Mouse (Mus musculus) CH12.LX (cell line): ENCODE results near the gene Olfr1299. TPM values are rescaled to one million over a fixed set of nuclear protein-coding genes. Genes with fewer than 3 reads are reported as not detected.

Source experiments
- DNase-seq: peaks from one replicate; pipeline ENCODE4 v3.0.0-alpha.2; 2013; ENCODE audit errors: extremely low read depth
- H3K27ac ChIP-seq: 2 replicates; pipeline ENCODE4 v1.5.1; 2012; ENCODE audit warnings: low read depth, mild to moderate bottlenecking, control low read depth, moderate library complexity; ENCODE audit not compliant: insufficient read depth
- H3K27me3 ChIP-seq: replicated peaks from 2 replicates; pipeline ENCODE3; 2012; ENCODE audit warnings: inconsistent platforms
- H3K36me3 ChIP-seq, 2 experiments: replicated peaks in 1 of 2; 2 replicates each; pipeline versions ENCODE3 to v1.6.1; 2012; ENCODE audit warnings: inconsistent platforms in 1 of 2, low read length in 1 of 2, mild to moderate bottlenecking in 1 of 2, mixed read lengths in 1 of 2, moderate library complexity in 1 of 2; ENCODE audit not compliant: control insufficient read depth in 1 of 2, insufficient read depth in 1 of 2
- H3K4me1 ChIP-seq, 2 experiments: 2 replicates each; pipeline ENCODE4 v1.6.1; 2012; ENCODE audit warnings: inconsistent platforms in 1 of 2, moderate library complexity in 1 of 2; ENCODE audit not compliant: insufficient read depth in 2 of 2, control insufficient read depth in 1 of 2
- H3K4me2 ChIP-seq: 2 replicates; pipeline ENCODE4 v1.6.1; 2012; ENCODE audit warnings: low read depth, mild to moderate bottlenecking, control low read depth; ENCODE audit not compliant: poor library complexity, insufficient read depth, severe bottlenecking
- H3K4me3 ChIP-seq, 3 experiments: fragments of 150-350 bp in 1 of 3; sonication (generic) in 1 of 3; replicated peaks in 1 of 3; 2 replicates each; pipeline versions ENCODE3 to v1.5.1; 2011 to 2012; ENCODE audit warnings: low read depth in 2 of 3, low read length in 2 of 3, mild to moderate bottlenecking in 2 of 3, moderate library complexity in 2 of 3, control low read depth in 1 of 3, improper control_type of control experiment in 1 of 3, inconsistent platforms in 1 of 3, mixed read lengths in 1 of 3; ENCODE audit not compliant: poor library complexity in 1 of 3
- H3K79me2 ChIP-seq: replicated peaks from 2 replicates; pipeline ENCODE4 v1.6.1; 2012; ENCODE audit warnings: mild to moderate bottlenecking, moderate library complexity; ENCODE audit not compliant: control insufficient read depth, poor library complexity, insufficient read depth, severe bottlenecking; ENCODE audit errors: extremely low read depth
- H3K9ac ChIP-seq: 2 replicates; pipeline ENCODE4 v1.6.1; 2012; ENCODE audit warnings: low read depth, mild to moderate bottlenecking, control low read depth, moderate library complexity; ENCODE audit not compliant: insufficient read depth
- H3K9me3 ChIP-seq: replicated peaks from 2 replicates; pipeline ENCODE3; 2012; ENCODE audit warnings: low read length, inconsistent platforms, mixed read lengths
- HCFC1 ChIP-seq: IDR thresholded peaks from 2 replicates; pipeline ENCODE4 v1.6.1; 2012; ENCODE audit warnings: low read depth, mild to moderate bottlenecking, inconsistent platforms, low read length, improper control_type of control experiment
- POLR2A ChIP-seq: IDR thresholded peaks from 2 replicates; pipeline ENCODE4 v1.6.1; 2011; ENCODE audit warnings: low read depth, mild to moderate bottlenecking, improper control_type of control experiment, low read length
- TCF12 ChIP-seq: IDR thresholded peaks from 2 replicates; pipeline ENCODE4 v1.6.1; 2014; ENCODE audit warnings: low read depth, mild to moderate bottlenecking, inconsistent platforms, low read length, improper control_type of control experiment
- UBTF ChIP-seq: IDR thresholded peaks from 2 replicates; pipeline ENCODE4 v1.6.1; 2012; ENCODE audit warnings: low read depth, mild to moderate bottlenecking, inconsistent platforms, low read length, improper control_type of control experiment, moderate library complexity
- dilution Hi-C: fragments of 300-500 bp; cut with MboI; formaldehyde crosslinking; loops from 2 replicates; pipeline ENCODE4 v1.14.3; 2020; ENCODE audit warnings: low sequenced_read_pairs; ENCODE audit not compliant: extremely low pct_unique_long_range_greater_than_20kb, extremely low pct_ligation_motif_present
- in situ Hi-C: fragments of 300-500 bp; cut with MboI; formaldehyde crosslinking; loops from 3 replicates; pipeline ENCODE4 v1.14.3; 2019; ENCODE audit warnings: low sequenced_read_pairs, low pct_ligation_motif_present, low pct_unique_long_range_greater_than_20kb, mixed read lengths
- polyA plus RNA-seq: library from polyadenylated mRNA; unstranded; fragments of >175 nt; gene quantifications from 2 replicates; pipeline ENCODE4 v1.2.1, GENCODE M21; 2012; ENCODE audit warnings: low read depth; ENCODE audit not compliant: insufficient read length
- total RNA-seq, 2 experiments: library from RNA; depleted of rRNA; stranded (reverse); fragments of 300-350 nt in 1 of 2; fragments of >200 nt in 1 of 2; gene quantifications; 2 replicates each; pipeline ENCODE4 v1.2.3; 2012 to 2014

Olfr1299 gene
- total and polyA plus RNA-seq, 3 experiments, result not detected

DNA sequence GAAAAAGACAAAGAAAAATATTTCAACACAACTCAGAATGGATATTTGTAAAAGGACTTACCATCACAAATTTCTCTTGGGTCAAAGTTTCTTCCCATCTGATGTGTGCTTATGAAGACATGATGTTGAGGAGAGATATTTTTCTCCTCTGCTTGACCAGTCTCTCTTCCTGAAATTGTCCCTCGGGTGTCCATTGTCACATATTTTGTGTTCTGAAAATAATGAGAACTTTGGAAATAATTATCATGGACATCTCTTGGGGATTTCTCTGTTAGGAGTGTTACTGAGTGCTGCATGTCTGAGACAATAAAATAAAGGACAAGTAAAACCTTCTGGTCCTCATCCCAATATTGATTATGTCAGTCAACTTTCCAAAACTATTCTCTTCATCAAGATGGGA lies 12.1 kb upstream of the Olfr1299 start, which contains the start of gene Olfr1298:
TSS of gene Olfr1298 (minus strand) at position 101 of the 400 bp plus-strand sequence.
- dilution Hi-C loops, result no loop called here
- H3K36me3 ChIP-seq, result no peaks in the 10 kb centered on the region
- H3K9me3 ChIP-seq, result peaks cover 3% of the 10 kb centered on the region
- no peaks in the 10 kb centered on the region for H3K79me2 ChIP-seq
- H3K4me3 ChIP-seq, result no peak within 1 kb of the TSS
- H3K9ac ChIP-seq, result no peak within 1 kb of the TSS
- no peaks in the 10 kb centered on the region for H3K4me1 ChIP-seq
- no peak within 1 kb of the TSS for H3K27ac ChIP-seq
- in situ Hi-C loops, result no loop called here
- H3K27me3 ChIP-seq, result no peaks in the 10 kb centered on the region
- H3K4me2 ChIP-seq, result no peak within 1 kb of the TSS
- no peak for DNase-seq
- TF ChIP-seq POLR2A, result no peak
- no peak for TF ChIP-seq UBTF
- TF ChIP-seq TCF12, result no peak
- no peak for TF ChIP-seq HCFC1

Other genes starting within 250 kb of the Olfr1299 start
- gene Olfr1286, start 238.3 kb upstream of the Olfr1299 start, total RNA-seq (2012; rRNA removed), result not detected in 2 replicates
- not detected in 2 replicates for gene Olfr1286, start 238.3 kb upstream of the Olfr1299 start, total RNA-seq (2014; rRNA removed)
- gene Olfr1286, start 238.3 kb upstream of the Olfr1299 start, polyA plus RNA-seq, result not detected in 2 replicates
- gene Olfr1287, start 212.3 kb upstream of the Olfr1299 start, total RNA-seq (2012; rRNA removed), result not detected in 2 replicates
- gene Olfr1287, start 212.3 kb upstream of the Olfr1299 start, total RNA-seq (2014; rRNA removed), result not detected in 2 replicates
- gene Olfr1287, start 212.3 kb upstream of the Olfr1299 start, polyA plus RNA-seq, result not detected in 2 replicates
- gene Olfr1288, start 187.3 kb upstream of the Olfr1299 start, total RNA-seq (2012; rRNA removed), result not detected in 2 replicates
- not detected in 2 replicates for gene Olfr1288, start 187.3 kb upstream of the Olfr1299 start, total RNA-seq (2014; rRNA removed)
- gene Olfr1288, start 187.3 kb upstream of the Olfr1299 start, polyA plus RNA-seq, result not detected in 2 replicates
- gene Olfr1289, start 180.6 kb upstream of the Olfr1299 start, total RNA-seq (2012; rRNA removed), result not detected in 2 replicates
- not detected in 2 replicates for gene Olfr1289, start 180.6 kb upstream of the Olfr1299 start, total RNA-seq (2014; rRNA removed)
- not detected in 2 replicates for gene Olfr1289, start 180.6 kb upstream of the Olfr1299 start, polyA plus RNA-seq
- gene Olfr1290, start 167.6 kb upstream of the Olfr1299 start, total RNA-seq (2012; rRNA removed), result not detected in 2 replicates
- not detected in 2 replicates for gene Olfr1290, start 167.6 kb upstream of the Olfr1299 start, total RNA-seq (2014; rRNA removed)
- gene Olfr1290, start 167.6 kb upstream of the Olfr1299 start, polyA plus RNA-seq, result not detected in 2 replicates
- not detected in 2 replicates for gene Olfr1291-ps1, start 164.2 kb upstream of the Olfr1299 start, total RNA-seq (2012; rRNA removed)
- gene Olfr1291-ps1, start 164.2 kb upstream of the Olfr1299 start, total RNA-seq (2014; rRNA removed), result not detected in 2 replicates
- not detected in 2 replicates for gene Olfr1291-ps1, start 164.2 kb upstream of the Olfr1299 start, polyA plus RNA-seq
- gene Olfr1293-ps, start 136.2 kb upstream of the Olfr1299 start, total RNA-seq (2012; rRNA removed), result not detected in 2 replicates
- gene Olfr1293-ps, start 136.2 kb upstream of the Olfr1299 start, total RNA-seq (2014; rRNA removed), result not detected in 2 replicates
- gene Olfr1293-ps, start 136.2 kb upstream of the Olfr1299 start, polyA plus RNA-seq, result 0.10 TPM in 1 of 2 replicates, not detected in the other
- gene Olfr1294, start 121.1 kb upstream of the Olfr1299 start, total RNA-seq (2012; rRNA removed), result not detected in 2 replicates
- not detected in 2 replicates for gene Olfr1294, start 121.1 kb upstream of the Olfr1299 start, total RNA-seq (2014; rRNA removed)
- not detected in 2 replicates for gene Olfr1294, start 121.1 kb upstream of the Olfr1299 start, polyA plus RNA-seq
- gene Olfr1295, start 91.7 kb upstream of the Olfr1299 start, total RNA-seq (2012; rRNA removed), result not detected in 2 replicates
- gene Olfr1295, start 91.7 kb upstream of the Olfr1299 start, total RNA-seq (2014; rRNA removed), result not detected in 2 replicates
- gene Olfr1295, start 91.7 kb upstream of the Olfr1299 start, polyA plus RNA-seq, result not detected in 2 replicates
- gene Olfr1297, start 34.9 kb upstream of the Olfr1299 start, total RNA-seq (2012; rRNA removed), result not detected in 2 replicates
- not detected in 2 replicates for gene Olfr1297, start 34.9 kb upstream of the Olfr1299 start, total RNA-seq (2014; rRNA removed)
- not detected in 2 replicates for gene Olfr1297, start 34.9 kb upstream of the Olfr1299 start, polyA plus RNA-seq
- gene Olfr1298, start 12.2 kb upstream of the Olfr1299 start, total RNA-seq (2012; rRNA removed), result not detected in 2 replicates
- not detected in 2 replicates for gene Olfr1298, start 12.2 kb upstream of the Olfr1299 start, total RNA-seq (2014; rRNA removed)
- gene Olfr1298, start 12.2 kb upstream of the Olfr1299 start, polyA plus RNA-seq, result not detected in 2 replicates
- gene Olfr1301, start 89.6 kb downstream of the Olfr1299 start, total RNA-seq (2012; rRNA removed), result not detected in 2 replicates
- gene Olfr1301, start 89.6 kb downstream of the Olfr1299 start, total RNA-seq (2014; rRNA removed), result not detected in 2 replicates
- gene Olfr1301, start 89.6 kb downstream of the Olfr1299 start, polyA plus RNA-seq, result not detected in 2 replicates
- gene Olfr1302, start 116.0 kb downstream of the Olfr1299 start, total RNA-seq (2012; rRNA removed), result not detected in 2 replicates
- not detected in 2 replicates for gene Olfr1302, start 116.0 kb downstream of the Olfr1299 start, total RNA-seq (2014; rRNA removed)
- gene Olfr1302, start 116.0 kb downstream of the Olfr1299 start, polyA plus RNA-seq, result not detected in 2 replicates
- gene Olfr1303, start 158.9 kb downstream of the Olfr1299 start, total RNA-seq (2012; rRNA removed), result not detected in 2 replicates
- gene Olfr1303, start 158.9 kb downstream of the Olfr1299 start, total RNA-seq (2014; rRNA removed), result not detected in 2 replicates
- not detected in 2 replicates for gene Olfr1303, start 158.9 kb downstream of the Olfr1299 start, polyA plus RNA-seq
- not detected in 2 replicates for gene Olfr1305, start 215.7 kb downstream of the Olfr1299 start, total RNA-seq (2012; rRNA removed)
- not detected in 2 replicates for gene Olfr1305, start 215.7 kb downstream of the Olfr1299 start, total RNA-seq (2014; rRNA removed)
- not detected in 2 replicates for gene Olfr1305, start 215.7 kb downstream of the Olfr1299 start, polyA plus RNA-seq